Mouse (Mus musculus) lung, postnatal 0 days (tissue): ENCODE measurements at regions not wholly inside any gene's neighbourhood (a gene's known extent, or its start where the extent isn't known, plus 50 kb on each side); places are given as distances from the start of the nearest gene placed in this dataset.

Experiments used
- CTCF ChIP-seq: IDR thresholded peaks from 2 replicates; pipeline ENCODE4 v1.5.1; 2016; ENCODE audit warnings: antibody characterized with exemption, mild to moderate bottlenecking
- EP300 ChIP-seq: IDR thresholded peaks from 2 replicates; pipeline ENCODE4 v1.6.1; 2016; ENCODE audit warnings: antibody characterized with exemption, mild to moderate bottlenecking, control low read depth

GRCm38 (mm10) chr16:91162381-91162780 is 62.9 kb upstream of the Olig2 start:
- TF ChIP-seq CTCF (no peak), EP300 (no peak)
